Mouse (Mus musculus) limb, embryonic 13.5 days (tissue): ENCODE data around the gene Gm49391. TPM values are rescaled to one million over a fixed set of nuclear protein-coding genes. Genes with fewer than 3 reads are reported as not detected.
"Not testable (repeated sequence)": the region's sequence is repeated elsewhere in the genome, so short reads cannot be mapped to it uniquely, and the experiment has no call there.

Experiments
- ATAC-seq: fragments of 200-750 bp; cut with Nextera tagmentation; 2 replicates; pipeline ENCODE4 v1.8.0; 2017; ENCODE audit warnings: low read depth, moderate number of reproducible peaks, moderate TSS enrichment; ENCODE audit not compliant: low FRiP score
- H3K27ac ChIP-seq: fragments of 300-500 bp; sonication (generic); 2 replicates; pipeline ENCODE4 v1.5.1; 2015; ENCODE audit warnings: inconsistent platforms, mild to moderate bottlenecking, moderate library complexity
- H3K27me3 ChIP-seq: fragments of 300-500 bp; sonication (generic); 2 replicates; pipeline ENCODE4 v1.6.1; 2015; ENCODE audit warnings: mild to moderate bottlenecking, inconsistent platforms
- H3K36me3 ChIP-seq: fragments of 300-500 bp; sonication (generic); 2 replicates; pipeline ENCODE4 v1.6.1; 2015; ENCODE audit warnings: inconsistent platforms, mild to moderate bottlenecking, moderate library complexity
- H3K4me1 ChIP-seq: fragments of 300-500 bp; sonication (generic); 2 replicates; pipeline ENCODE4 v1.6.1; 2015; ENCODE audit warnings: inconsistent platforms
- H3K4me2 ChIP-seq: fragments of 300-500 bp; sonication (generic); replicated peaks from 2 replicates; pipeline ENCODE4 v1.6.1; 2015; ENCODE audit warnings: inconsistent platforms, mild to moderate bottlenecking, moderate library complexity
- H3K4me3 ChIP-seq: fragments of 300-500 bp; sonication (generic); 2 replicates; pipeline ENCODE4 v1.5.1; 2015; ENCODE audit warnings: moderate library complexity, mild to moderate bottlenecking, inconsistent platforms
- H3K9ac ChIP-seq: fragments of 300-500 bp; sonication (generic); 2 replicates; pipeline ENCODE4 v1.6.1; 2015; ENCODE audit warnings: mild to moderate bottlenecking, inconsistent platforms
- H3K9me3 ChIP-seq: fragments of 300-500 bp; sonication (generic); 2 replicates; pipeline ENCODE4 v1.6.1; 2016; ENCODE audit warnings: inconsistent platforms
- WGBS: fragments of 180-500 bp; shearing (Covaris S2); methylation state at CpG from one replicate; pipeline ENCODE4 v1.1.7; 2015; 5-methylcytosine and 5-hydroxymethylcytosine counted together
- polyA plus RNA-seq: library from polyadenylated mRNA; unstranded; fragments of >200 nt; fragmentation: Nextera tagmentation; extraction: Ambion mirVana; gene quantifications from 2 replicates; pipeline ENCODE4 v1.2.1, GENCODE M21; 2015

The Gm49391 gene
- 0.22 and 0.52 TPM in 2 replicates for polyA plus RNA-seq

GRCm38 (mm10) chr13:60936500-60936901 is at the start of gene Gm49391, which contains the start of gene Ctla2a:
TSS of gene Gm49391 (minus strand) at chr13:60936571.
TSS of gene Ctla2a (minus strand) at chr13:60936625.
- WGBS: 69% methylated on average over 5 of the region's 5 CpGs
- H3K4me3 ChIP-seq: no peak within 1 kb of the TSS

GRCm38 (mm10) chr13:60972319-60972718 is 35.9 kb upstream of the Gm49391 start:
- 72% methylated on average over 4 of the region's 4 CpGs for WGBS
- not testable (repeated sequence) for H3K9me3 ChIP-seq, H3K27ac ChIP-seq, H3K27me3 ChIP-seq, H3K4me2 ChIP-seq, H3K4me1 ChIP-seq, H3K9ac ChIP-seq, ATAC-seq, H3K4me3 ChIP-seq, H3K36me3 ChIP-seq

More at GRCm38 (mm10) chr13:60936500-60936901, at the start of gene Gm49391, which contains the start of gene Ctla2a:
- Histone ChIP-seq H3K9ac (no peak within 1 kb of the TSS), H3K4me1 (no peaks in the 10 kb centered on the region), H3K27me3 (no peaks in the 10 kb centered on the region), H3K4me2 (no peak within 1 kb of the TSS), H3K36me3 (no peaks in the 10 kb centered on the region), H3K27ac (no peak within 1 kb of the TSS), H3K9me3 (no peaks in the 10 kb centered on the region; the same call in 1 of the 2 replicates)
- no peak for ATAC-seq

GRCm38 (mm10) chr13:60963985-60964384 is 27.6 kb upstream of the Gm49391 start:
- H3K9me3 ChIP-seq, H3K9ac ChIP-seq, H3K4me1 ChIP-seq, H3K4me3 ChIP-seq, H3K27me3 ChIP-seq, H3K36me3 ChIP-seq, H3K27ac ChIP-seq, ATAC-seq, H3K4me2 ChIP-seq: not testable (repeated sequence)
- 29% methylated on average over 5 of the region's 5 CpGs for WGBS

- no peaks in the 10 kb centered on the region for H3K27me3 ChIP-seq
- H3K27ac ChIP-seq: no peak overlapping the region
- no peaks in the 10 kb centered on the region for H3K4me1 ChIP-seq
- no peak for ATAC-seq
- peaks cover 3% of the 10 kb centered on the region for H3K9me3 ChIP-seq
- H3K9ac ChIP-seq: no peak overlapping the region
- H3K4me2 ChIP-seq: no peak overlapping the region
- H3K36me3 ChIP-seq: no peaks in the 10 kb centered on the region
- H3K4me3 ChIP-seq: no peak overlapping the region
- WGBS: 63% methylated on average over 5 of the region's 5 CpGs
Measured at GRCm38 (mm10) chr13:60961706-60962105, 25.3 kb upstream of the Gm49391 start.

- 74% methylated on average over 3 of the region's 3 CpGs for WGBS
- H3K36me3 ChIP-seq, ATAC-seq: not testable (repeated sequence)
Measured at GRCm38 (mm10) chr13:60941884-60942283, 5.5 kb upstream of the Gm49391 start, which contains the start of gene Tpbpa. TSS of gene Tpbpa (minus strand) at chr13:60941984.

GRCm38 (mm10) chr13:60935490-60935889 is 881 bp downstream of the Gm49391 start, which contains the start of gene Gm49393:
TSS of gene Gm49393 (minus strand) at chr13:60935590.
- H3K9me3 ChIP-seq, ATAC-seq, H3K27ac ChIP-seq, H3K27me3 ChIP-seq, H3K4me3 ChIP-seq, H3K9ac ChIP-seq, H3K4me1 ChIP-seq, H3K36me3 ChIP-seq, H3K4me2 ChIP-seq: not testable (repeated sequence)
- 68% methylated on average over 2 of the region's 2 CpGs for WGBS

More at GRCm38 (mm10) chr13:60941884-60942283, 5.5 kb upstream of the Gm49391 start, which contains the start of gene Tpbpa:
- H3K27ac ChIP-seq, H3K4me2 ChIP-seq, H3K4me3 ChIP-seq, H3K9me3 ChIP-seq, H3K27me3 ChIP-seq, H3K9ac ChIP-seq, H3K4me1 ChIP-seq: not testable (repeated sequence)

- not testable (repeated sequence) for H3K9ac ChIP-seq, H3K27ac ChIP-seq, ATAC-seq, H3K4me2 ChIP-seq, H3K9me3 ChIP-seq, H3K27me3 ChIP-seq, H3K4me3 ChIP-seq, H3K36me3 ChIP-seq, H3K4me1 ChIP-seq
- 87% methylated on average over 2 of the region's 2 CpGs for WGBS
Measured at GRCm38 (mm10) chr13:60904780-60905179, 31.6 kb downstream of the Gm49391 start, which contains the start of gene Tpbpb. TSS of gene Tpbpb (minus strand) at chr13:60904880.

- Histone ChIP-seq H3K4me1 (no peaks in the 10 kb centered on the region), H3K27ac (no peak within 1 kb of the TSS), H3K4me2 (no peak within 1 kb of the TSS), H3K9ac (no peak within 1 kb of the TSS), H3K9me3 (0 out of 2 replicates have a peak, but pooled peaks cover 2% of the 10 kb centered on the region), H3K4me3 (no peak within 1 kb of the TSS), H3K27me3 (no peaks in the 10 kb centered on the region), H3K36me3 (no peaks in the 10 kb centered on the region)
- 76% methylated on average over 3 of the region's 3 CpGs for WGBS
- no peak for ATAC-seq
Measured at GRCm38 (mm10) chr13:60897328-60897727, 39.0 kb downstream of the Gm49391 start, which contains the start of gene Ctla2b. TSS of gene Ctla2b (minus strand) at chr13:60897447.

GRCm38 (mm10) chr13:60896794-60897193 is 39.6 kb downstream of the Gm49391 start, which contains the start of gene Gm49392:
TSS of gene Gm49392 (minus strand) at chr13:60896894.
- ATAC-seq, H3K27ac ChIP-seq, H3K36me3 ChIP-seq, H3K4me3 ChIP-seq, H3K4me2 ChIP-seq, H3K27me3 ChIP-seq, H3K4me1 ChIP-seq, H3K9me3 ChIP-seq, H3K9ac ChIP-seq: not testable (repeated sequence)
- WGBS: 85% methylated on average over 8 of the region's 8 CpGs

GRCm38 (mm10) chr13:60895406-60896160 is 40.8 kb downstream of the Gm49391 start:
- H3K9ac ChIP-seq: no peak overlapping the region
- H3K4me3 ChIP-seq: no peak overlapping the region
- H3K9me3 ChIP-seq: no peaks in the 10 kb centered on the region
- no peak for ATAC-seq
- H3K4me2 ChIP-seq: no peak overlapping the region
- H3K27ac ChIP-seq: no peak overlapping the region
- no peaks in the 10 kb centered on the region for H3K4me1 ChIP-seq
- H3K36me3 ChIP-seq: no peaks in the 10 kb centered on the region
- no peaks in the 10 kb centered on the region for H3K27me3 ChIP-seq

GRCm38 (mm10) chr13:60892301-60892700 is 44.1 kb downstream of the Gm49391 start:
- no peaks in the 10 kb centered on the region for H3K27me3 ChIP-seq
- no peak overlapping the region for H3K4me3 ChIP-seq
- H3K4me2 ChIP-seq: no peak overlapping the region
- no peaks in the 10 kb centered on the region for H3K4me1 ChIP-seq
- no peak for ATAC-seq
- 94% methylated on average over 1 of the region's 1 CpGs for WGBS
- H3K9me3 ChIP-seq: no peaks in the 10 kb centered on the region
- H3K27ac ChIP-seq: no peak overlapping the region
- H3K36me3 ChIP-seq: no peaks in the 10 kb centered on the region
- H3K9ac ChIP-seq: no peak overlapping the region

- no peaks in the 10 kb centered on the region for H3K36me3 ChIP-seq
Measured at GRCm38 (mm10) chr13:60864281-60864680, 72.1 kb downstream of the Gm49391 start, which contains the start of gene 4930486L24Rik. TSS of gene 4930486L24Rik (minus strand) at chr13:60864475.

More at GRCm38 (mm10) chr13:60864281-60864680, 72.1 kb downstream of the Gm49391 start, which contains the start of gene 4930486L24Rik:
- Histone ChIP-seq H3K9ac (no peak within 1 kb of the TSS), H3K4me2 (no peak within 1 kb of the TSS), H3K9me3 (no peaks in the 10 kb centered on the region), H3K27me3 (no peaks in the 10 kb centered on the region), H3K4me1 (no peaks in the 10 kb centered on the region), H3K27ac (no peak within 1 kb of the TSS), H3K4me3 (no peak within 1 kb of the TSS)
- no peak for ATAC-seq
- 64% methylated on average over 1 of the region's 1 CpGs for WGBS
